Mouse (Mus musculus) E14TG2a.4 (cell line): ENCODE measurements around the gene Zfhx3.

Source experiments
- CTCF ChIP-seq: conservative IDR thresholded peaks from 2 replicates; pipeline ENCODE4 v1.5.1; 2014; ENCODE audit warnings: low read length
- NANOG ChIP-seq: IDR thresholded peaks from 2 replicates; pipeline ENCODE4 v1.6.1; 2014; ENCODE audit warnings: borderline replicate concordance, low read length, mixed read lengths
- POU5F1 ChIP-seq: IDR thresholded peaks from 2 replicates; pipeline ENCODE4 v1.6.1; 2014; ENCODE audit warnings: low read length, borderline replicate concordance

GRCm38 (mm10) chr8:108798012-108798411 is 855.6 kb downstream of the Zfhx3 start:
- no peak for TF ChIP-seq POU5F1
- no peak for TF ChIP-seq CTCF
- no peak for TF ChIP-seq NANOG
